Mouse (Mus musculus) midbrain, embryonic 13.5 days (tissue): ENCODE measurements around the gene Ctsg. TPM values are rescaled to one million over a fixed set of nuclear protein-coding genes. Genes with fewer than 3 reads are reported as not detected.
"Not testable (repeated sequence)": the region's sequence is repeated elsewhere in the genome, so short reads cannot be mapped to it uniquely, and the experiment has no call there.

Experiments used
- ATAC-seq: fragments of 200-750 bp; cut with Nextera tagmentation; 2 replicates; pipeline ENCODE4 v1.8.0; 2017; ENCODE audit warnings: mild to moderate bottlenecking, moderate TSS enrichment, moderate library complexity
- H3K27ac ChIP-seq: fragments of 300-500 bp; sonication (generic); 2 replicates; pipeline ENCODE4 v1.5.1; 2015; ENCODE audit warnings: inconsistent platforms, mild to moderate bottlenecking, moderate library complexity
- H3K27me3 ChIP-seq: fragments of 300-500 bp; sonication (generic); 2 replicates; pipeline ENCODE4 v1.6.1; 2015; ENCODE audit warnings: mild to moderate bottlenecking, inconsistent platforms
- H3K36me3 ChIP-seq: fragments of 300-500 bp; sonication (generic); 2 replicates; pipeline ENCODE4 v1.6.1; 2015; ENCODE audit warnings: mild to moderate bottlenecking, inconsistent platforms
- H3K4me1 ChIP-seq: fragments of 300-500 bp; sonication (generic); replicated peaks from 2 replicates; pipeline ENCODE4 v1.6.1; 2015; ENCODE audit warnings: inconsistent platforms
- H3K4me2 ChIP-seq: fragments of 300-500 bp; sonication (generic); replicated peaks from 2 replicates; pipeline ENCODE4 v1.6.1; 2015; ENCODE audit warnings: moderate library complexity, mild to moderate bottlenecking, inconsistent platforms
- H3K4me3 ChIP-seq: fragments of 300-500 bp; sonication (generic); replicated peaks from 2 replicates; pipeline ENCODE4 v1.5.1; 2015; ENCODE audit warnings: mild to moderate bottlenecking, inconsistent platforms
- H3K9ac ChIP-seq: fragments of 300-500 bp; sonication (generic); replicated peaks from 2 replicates; pipeline ENCODE4 v1.6.1; 2015; ENCODE audit warnings: mild to moderate bottlenecking, inconsistent platforms
- H3K9me3 ChIP-seq: fragments of 300-500 bp; sonication (generic); 2 replicates; pipeline ENCODE4 v1.6.1; 2016; ENCODE audit warnings: mild to moderate bottlenecking, inconsistent platforms
- WGBS: fragments of 180-500 bp; shearing (Covaris S2); methylation state at CpG from one replicate; pipeline ENCODE4 v1.1.7; 2015; 5-methylcytosine and 5-hydroxymethylcytosine counted together
- polyA plus RNA-seq: library from polyadenylated mRNA; unstranded; fragments of >200 nt; fragmentation: Nextera tagmentation; extraction: Ambion mirVana; gene quantifications from 2 replicates; pipeline ENCODE4 v1.2.1, GENCODE M21; 2015

Ctsg gene
- polyA plus RNA-seq, result not detected in 2 replicates

DNA sequence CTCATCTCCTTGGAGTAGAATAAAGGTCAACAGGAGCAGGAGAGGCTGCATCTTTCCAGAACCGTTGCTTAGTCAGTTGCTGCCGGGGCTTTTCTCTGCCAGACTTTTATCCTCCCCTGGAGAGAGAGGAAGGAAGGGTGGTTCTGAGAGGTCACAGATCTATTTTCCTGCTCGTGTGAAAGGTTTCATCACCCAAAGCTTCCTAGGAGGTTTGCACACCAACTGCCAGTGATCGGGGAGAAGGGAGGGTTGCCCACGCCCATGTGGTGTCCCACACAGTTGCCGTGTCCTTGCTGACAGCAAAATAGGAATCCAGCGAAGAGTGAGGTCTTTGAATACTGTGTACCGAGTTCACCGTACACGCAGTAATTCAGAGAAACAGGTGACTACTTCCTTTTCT lies at the start of gene Ctsg:
Ctsg (minus strand) TSS at position 189 of the 400 bp plus-strand sequence.
- no peak for ATAC-seq
- Histone ChIP-seq H3K36me3 (no peaks in the 10 kb centered on the region), H3K4me3 (no peak within 1 kb of the TSS), H3K27me3 (no peaks in the 10 kb centered on the region), H3K9ac (no peak within 1 kb of the TSS), H3K27ac (no peak within 1 kb of the TSS), H3K4me1 (no peaks in the 10 kb centered on the region), H3K4me2 (no peak within 1 kb of the TSS), H3K9me3 (no peaks in the 10 kb centered on the region)
- WGBS, result 81% methylated on average over 10 of the region's 10 CpGs

GRCm38 (mm10) chr14:56133675-56134074 lies 31.3 kb upstream of the Ctsg start:
- H3K4me1 ChIP-seq, H3K27me3 ChIP-seq, ATAC-seq, H3K9ac ChIP-seq, H3K4me3 ChIP-seq, H3K36me3 ChIP-seq, H3K27ac ChIP-seq, H3K4me2 ChIP-seq, H3K9me3 ChIP-seq: not testable (repeated sequence)
- WGBS, result 75% methylated on average over 1 of the region's 1 CpGs

- H3K4me2 ChIP-seq, H3K9me3 ChIP-seq, H3K4me1 ChIP-seq, H3K27ac ChIP-seq, H3K36me3 ChIP-seq, H3K27me3 ChIP-seq, H3K4me3 ChIP-seq, ATAC-seq, H3K9ac ChIP-seq: not testable (repeated sequence)
- WGBS, result 84% methylated on average over 2 of the region's 2 CpGs
Observed at GRCm38 (mm10) chr14:56132508-56132907, 30.1 kb upstream of the Ctsg start, which contains the start of gene Gzmd. Gene Gzmd (minus strand): TSS chr14:56132608.

- Histone ChIP-seq H3K9me3 (no peaks in the 10 kb centered on the region), H3K27ac (no peak overlapping the region), H3K27me3 (no peaks in the 10 kb centered on the region), H3K4me2 (no peak overlapping the region), H3K36me3 (no peaks in the 10 kb centered on the region), H3K4me3 (no peak overlapping the region), H3K4me1 (no peaks in the 10 kb centered on the region), H3K9ac (no peak overlapping the region)
- ATAC-seq, result no peak
- WGBS, result 51% methylated on average over 3 of the region's 3 CpGs
Observed at GRCm38 (mm10) chr14:56128341-56128740, 26.0 kb upstream of the Ctsg start.

- Histone ChIP-seq H3K27ac (no peak overlapping the region), H3K9ac (no peak overlapping the region), H3K27me3 (no peaks in the 10 kb centered on the region), H3K9me3 (no peaks in the 10 kb centered on the region), H3K36me3 (no peaks in the 10 kb centered on the region), H3K4me2 (no peak overlapping the region), H3K4me3 (no peak overlapping the region), H3K4me1 (no peaks in the 10 kb centered on the region)
- WGBS, result 82% methylated on average over 3 of the region's 3 CpGs
- no peak for ATAC-seq
Observed at GRCm38 (mm10) chr14:56123516-56123915, 21.1 kb upstream of the Ctsg start.

- H3K9me3 ChIP-seq, result no peaks in the 10 kb centered on the region
- H3K27ac ChIP-seq, result no peak within 1 kb of the TSS
- ATAC-seq, result no peak
- H3K36me3 ChIP-seq, result no peaks in the 10 kb centered on the region
- H3K4me3 ChIP-seq, result no peak within 1 kb of the TSS
- no peak within 1 kb of the TSS for H3K4me2 ChIP-seq
- H3K4me1 ChIP-seq, result no peaks in the 10 kb centered on the region
- H3K27me3 ChIP-seq, result no peaks in the 10 kb centered on the region
- no peak within 1 kb of the TSS for H3K9ac ChIP-seq
Observed at GRCm38 (mm10) chr14:56120525-56120924, 18.2 kb upstream of the Ctsg start, which contains the start of gene Gzme. Gene Gzme (minus strand): TSS chr14:56120625.

DNA sequence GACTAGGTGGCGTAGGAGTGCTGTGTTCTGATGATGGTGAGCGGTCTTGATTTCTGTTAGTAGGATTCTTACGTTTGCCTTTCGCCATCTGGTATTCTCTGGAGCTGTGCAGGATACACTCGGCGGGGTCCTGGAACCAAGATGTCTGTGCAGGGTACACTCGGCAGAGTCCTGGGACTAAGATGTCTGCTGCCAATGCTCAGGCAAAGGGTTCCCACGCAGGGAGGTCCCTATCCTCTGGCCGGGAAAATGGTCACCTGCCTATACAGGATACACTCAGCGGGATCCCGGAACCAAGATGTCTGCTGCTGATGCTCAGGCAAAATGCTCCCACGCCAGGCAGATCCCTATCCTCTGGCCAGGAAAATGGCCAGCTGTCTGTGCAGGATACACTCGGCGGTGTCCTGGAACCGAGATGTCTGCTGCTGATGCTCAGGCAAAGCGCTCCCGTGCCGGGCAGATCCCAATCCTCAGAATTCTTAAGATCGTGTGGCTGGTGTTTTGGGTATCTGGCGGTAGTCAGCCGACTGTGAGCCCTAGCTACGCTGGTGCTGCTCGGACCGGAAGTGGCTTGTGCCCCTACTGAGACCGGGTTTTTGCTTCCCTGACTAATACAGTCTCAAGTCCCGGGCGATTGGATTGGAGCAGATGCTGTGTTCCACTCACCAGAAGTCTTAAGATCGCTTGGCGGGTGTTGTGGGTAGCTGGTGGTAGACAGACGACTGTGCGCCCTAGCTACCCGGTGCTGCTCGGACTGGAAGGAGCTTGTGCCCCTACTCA lies 13.3 kb upstream of the Ctsg start:
- H3K9ac ChIP-seq, H3K4me1 ChIP-seq, H3K27ac ChIP-seq, H3K4me2 ChIP-seq, H3K36me3 ChIP-seq, H3K27me3 ChIP-seq, ATAC-seq, H3K9me3 ChIP-seq, H3K4me3 ChIP-seq: not testable (repeated sequence)
- WGBS, result 91% methylated on average over 33 of the region's 33 CpGs

GRCm38 (mm10) chr14:56105447-56106180 lies 3.2 kb upstream of the Ctsg start:
- WGBS, result 87% methylated on average over 13 of the region's 13 CpGs
- H3K36me3 ChIP-seq, result no peaks in the 10 kb centered on the region
- no peaks in the 10 kb centered on the region for H3K9me3 ChIP-seq
- H3K9ac ChIP-seq, result no peak overlapping the region
- H3K4me1 ChIP-seq, result no peaks in the 10 kb centered on the region
- no peaks in the 10 kb centered on the region for H3K27me3 ChIP-seq
- no peak overlapping the region for H3K4me3 ChIP-seq
- H3K27ac ChIP-seq, result no peak overlapping the region
- no peak for ATAC-seq
- no peak overlapping the region for H3K4me2 ChIP-seq

GRCm38 (mm10) chr14:56105016-56105415 lies 2.6 kb upstream of the Ctsg start:
- ATAC-seq, result no peak
- Histone ChIP-seq H3K4me1 (no peaks in the 10 kb centered on the region), H3K9me3 (no peaks in the 10 kb centered on the region), H3K36me3 (no peaks in the 10 kb centered on the region), H3K4me3 (no peak overlapping the region), H3K4me2 (no peak overlapping the region), H3K9ac (no peak overlapping the region), H3K27ac (no peak overlapping the region), H3K27me3 (no peaks in the 10 kb centered on the region)
- 93% methylated on average over 5 of the region's 5 CpGs for WGBS

- Histone ChIP-seq H3K4me3 (no peak overlapping the region), H3K36me3 (no peaks in the 10 kb centered on the region), H3K27me3 (no peaks in the 10 kb centered on the region), H3K4me1 (no peaks in the 10 kb centered on the region), H3K9me3 (no peaks in the 10 kb centered on the region), H3K9ac (no peak overlapping the region), H3K27ac (no peak overlapping the region), H3K4me2 (no peak overlapping the region)
- 74% methylated on average over 3 of the region's 3 CpGs for WGBS
- no peak for ATAC-seq
Observed at GRCm38 (mm10) chr14:56103452-56103851, 1.1 kb upstream of the Ctsg start.

DNA sequence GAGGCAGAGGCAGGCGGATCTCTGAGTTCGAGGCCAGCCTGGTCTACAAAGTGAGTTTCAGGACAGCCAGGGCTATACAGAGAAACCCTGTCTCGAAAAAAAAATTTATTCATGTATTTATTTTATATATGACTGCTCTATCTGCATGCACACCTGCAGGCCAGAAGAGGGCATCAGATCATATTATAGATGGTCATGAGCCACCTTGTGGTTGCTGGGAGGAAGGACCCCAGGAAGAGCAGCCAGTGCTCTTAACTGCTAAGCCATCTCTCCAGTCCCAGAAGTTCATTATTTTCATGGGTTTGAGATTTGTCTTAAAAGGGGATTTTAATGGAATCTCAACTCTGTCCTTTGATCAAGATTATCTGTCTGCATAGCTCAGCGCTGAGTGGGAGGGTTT lies 3.4 kb downstream of the Ctsg start:
- Histone ChIP-seq H3K4me2 (no peak overlapping the region), H3K4me1 (no peaks in the 10 kb centered on the region), H3K36me3 (no peaks in the 10 kb centered on the region), H3K9me3 (no peaks in the 10 kb centered on the region), H3K27me3 (no peaks in the 10 kb centered on the region), H3K27ac (no peak overlapping the region), H3K4me3 (no peak overlapping the region), H3K9ac (no peak overlapping the region)
- no peak for ATAC-seq
- 78% methylated on average over 4 of the region's 4 CpGs for WGBS

DNA sequence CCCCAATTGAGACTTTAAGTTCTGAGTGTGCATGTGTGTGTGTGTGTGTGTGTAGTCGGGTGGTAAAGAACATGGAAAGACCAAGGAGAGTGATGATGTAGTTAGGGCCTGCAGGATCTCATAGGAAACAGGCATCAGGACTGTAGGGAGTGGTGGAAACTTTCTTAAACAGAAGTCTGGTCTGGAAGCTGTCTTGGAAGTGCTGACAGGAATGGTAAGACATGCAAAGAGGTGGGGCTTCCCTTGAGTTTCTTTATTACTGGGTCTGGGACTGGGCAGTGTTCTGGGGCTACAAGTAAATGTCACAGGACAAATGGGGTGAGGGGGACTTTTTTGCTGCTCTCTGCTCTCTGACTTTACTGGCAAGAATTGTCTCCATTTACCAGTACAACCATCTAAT lies 4.8 kb downstream of the Ctsg start:
- no peaks in the 10 kb centered on the region for H3K36me3 ChIP-seq
- H3K4me3 ChIP-seq, result no peak overlapping the region
- no peaks in the 10 kb centered on the region for H3K4me1 ChIP-seq
- no peak for ATAC-seq
- 83% methylated on average over 1 of the region's 1 CpGs for WGBS
- H3K27ac ChIP-seq, result no peak overlapping the region
- no peak overlapping the region for H3K9ac ChIP-seq
- no peaks in the 10 kb centered on the region for H3K9me3 ChIP-seq
- no peaks in the 10 kb centered on the region for H3K27me3 ChIP-seq
- no peak overlapping the region for H3K4me2 ChIP-seq
